Mouse (Mus musculus): ENCODE measurements at regions not wholly inside any gene's neighbourhood (a gene's known extent, or its start where the extent isn't known, plus 50 kb on each side); places are given as distances from the start of the nearest gene placed in this dataset.

GRCm38 (mm10) chr10:101004687-101005086 lies 414.4 kb downstream of the 1700017N19Rik start:
- H3K4me2 ChIP-seq (ENCODE audit: low read length), result no peak overlapping the region
- ATAC-seq, result no peak
- H3K27ac ChIP-seq (ENCODE audit: low read length), result no peak overlapping the region
- 85% methylated on average over 4 of the region's 4 CpGs for WGBS
- no peak overlapping the region for H3K9ac ChIP-seq (ENCODE audit: low read depth, low read length)
- H3K4me3 ChIP-seq (ENCODE audit: low read depth, low read length), result no peak overlapping the region
- no peaks in the 10 kb centered on the region for H3K27me3 ChIP-seq (ENCODE audit: control insufficient read depth, insufficient read depth, low read depth, low read length)
- H3K4me1 ChIP-seq (ENCODE audit: control insufficient read depth, insufficient read depth, low read length), result no peaks in the 10 kb centered on the region
- H3K36me3 ChIP-seq (ENCODE audit: control insufficient read depth, insufficient read depth, low read length), result no peaks in the 10 kb centered on the region
- H3K9me3 ChIP-seq (replicated peaks; ENCODE audit: control insufficient read depth, low read length, poor library complexity, severe bottlenecking), result no peaks in the 10 kb centered on the region

GRCm38 (mm10) chr10:101015416-101015815 lies 425.1 kb downstream of the 1700017N19Rik start:
- H3K9me3 ChIP-seq (replicated peaks; ENCODE audit: control insufficient read depth, low read length, poor library complexity, severe bottlenecking), result no peaks in the 10 kb centered on the region
- no peaks in the 10 kb centered on the region for H3K27me3 ChIP-seq (ENCODE audit: control insufficient read depth, insufficient read depth, low read depth, low read length)
- H3K4me1 ChIP-seq (ENCODE audit: control insufficient read depth, insufficient read depth, low read length), result no peaks in the 10 kb centered on the region
- WGBS, result 83% methylated on average over 1 of the region's 1 CpGs
- no peaks in the 10 kb centered on the region for H3K36me3 ChIP-seq (ENCODE audit: control insufficient read depth, insufficient read depth, low read length)
- no peak overlapping the region for H3K4me3 ChIP-seq (ENCODE audit: low read depth, low read length)
- ATAC-seq, result no peak
- no peak overlapping the region for H3K9ac ChIP-seq (ENCODE audit: low read depth, low read length)
- no peak overlapping the region for H3K4me2 ChIP-seq (ENCODE audit: low read length)
- no peak overlapping the region for H3K27ac ChIP-seq (ENCODE audit: low read length)

- ATAC-seq, result peak; percentile 67; the same call in 1 of the 2 replicates
- Histone ChIP-seq H3K9me3 (replicated peaks; ENCODE audit: control insufficient read depth, low read length, poor library complexity, severe bottlenecking) (no peaks in the 10 kb centered on the region), H3K4me3 (ENCODE audit: low read depth, low read length) (no peak overlapping the region), H3K27ac (ENCODE audit: low read length) (no peak overlapping the region), H3K4me2 (ENCODE audit: low read length) (no peak overlapping the region), H3K36me3 (ENCODE audit: control insufficient read depth, insufficient read depth, low read length) (no peaks in the 10 kb centered on the region), H3K4me1 (ENCODE audit: control insufficient read depth, insufficient read depth, low read length) (0 out of 2 replicates have a peak, but pooled peaks cover 2% of the 10 kb centered on the region), H3K27me3 (ENCODE audit: control insufficient read depth, insufficient read depth, low read depth, low read length) (no peaks in the 10 kb centered on the region), H3K9ac (ENCODE audit: low read depth, low read length) (no peak overlapping the region)
These were observed 448.3 kb downstream of the 1700017N19Rik start for GRCm38 (mm10) chr10:101038630-101039029.

GRCm38 (mm10) chr10:101039034-101039433 lies 448.8 kb downstream of the 1700017N19Rik start:
- H3K4me1 ChIP-seq (ENCODE audit: control insufficient read depth, insufficient read depth, low read length), result 0 out of 2 replicates have a peak, but pooled peaks cover 2% of the 10 kb centered on the region
- H3K27me3 ChIP-seq (ENCODE audit: control insufficient read depth, insufficient read depth, low read depth, low read length), result no peaks in the 10 kb centered on the region
- no peak overlapping the region for H3K4me2 ChIP-seq (ENCODE audit: low read length)
- no peak overlapping the region for H3K9ac ChIP-seq (ENCODE audit: low read depth, low read length)
- H3K4me3 ChIP-seq (ENCODE audit: low read depth, low read length), result no peak overlapping the region
- 80% methylated on average over 1 of the region's 1 CpGs for WGBS
- H3K36me3 ChIP-seq (ENCODE audit: control insufficient read depth, insufficient read depth, low read length), result no peaks in the 10 kb centered on the region
- ATAC-seq, result peak; percentile 67; the same call in 1 of the 2 replicates
- H3K9me3 ChIP-seq (replicated peaks; ENCODE audit: control insufficient read depth, low read length, poor library complexity, severe bottlenecking), result no peaks in the 10 kb centered on the region
- 0 out of 2 replicates have a peak overlapping the region, but pooled peaks have one; percentile 37 for H3K27ac ChIP-seq (ENCODE audit: low read length)

Measured in midbrain, embryonic 16.5 days (tissue).